Mouse (Mus musculus) splenic B cell, adult 2 months (primary cell): ENCODE measurements around the gene Clec1a.
A peak's percentile ranks its signal among the peaks of the same experiment; 100 is the strongest.

Source experiments
- DNase-seq: peaks from one replicate; pipeline ENCODE4 v3.0.0-alpha.2; 2011; ENCODE audit warnings: low read depth, low spot score
- H3K27me3 ChIP-seq: 2 replicates; pipeline ENCODE4 v1.6.1; 2012; ENCODE audit warnings: mild to moderate bottlenecking, low read length, moderate library complexity, mixed read lengths; ENCODE audit not compliant: control insufficient read depth, poor library complexity, insufficient read depth, severe bottlenecking
- H3K36me3 ChIP-seq: 2 replicates; pipeline ENCODE4 v1.6.1; 2012; ENCODE audit warnings: mild to moderate bottlenecking, low read length, moderate library complexity, mixed read lengths; ENCODE audit not compliant: control insufficient read depth, poor library complexity, insufficient read depth, severe bottlenecking

The Clec1a gene

DNA sequence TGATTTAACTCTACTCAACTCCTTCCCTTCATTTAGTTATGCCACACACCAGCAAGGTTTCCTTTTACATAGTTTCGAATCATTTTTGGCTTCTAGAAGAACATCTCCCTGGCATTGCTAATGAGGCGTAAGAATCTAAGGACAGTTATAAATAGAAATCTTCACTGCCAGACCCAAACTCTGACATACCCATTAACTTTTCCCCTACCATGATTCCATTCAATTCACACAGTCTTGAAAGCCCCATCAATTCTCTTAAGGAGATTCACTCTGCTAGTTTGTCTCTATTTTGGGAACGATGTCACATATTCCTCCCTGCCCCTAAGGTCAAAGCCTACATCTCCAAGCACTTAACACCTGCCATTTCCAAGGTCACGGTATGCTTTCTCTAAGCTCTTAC is 66.8 kb downstream of the Clec1a start:
- DNase-seq: no peak
- H3K36me3 ChIP-seq: no peaks in the 10 kb centered on the region

DNA sequence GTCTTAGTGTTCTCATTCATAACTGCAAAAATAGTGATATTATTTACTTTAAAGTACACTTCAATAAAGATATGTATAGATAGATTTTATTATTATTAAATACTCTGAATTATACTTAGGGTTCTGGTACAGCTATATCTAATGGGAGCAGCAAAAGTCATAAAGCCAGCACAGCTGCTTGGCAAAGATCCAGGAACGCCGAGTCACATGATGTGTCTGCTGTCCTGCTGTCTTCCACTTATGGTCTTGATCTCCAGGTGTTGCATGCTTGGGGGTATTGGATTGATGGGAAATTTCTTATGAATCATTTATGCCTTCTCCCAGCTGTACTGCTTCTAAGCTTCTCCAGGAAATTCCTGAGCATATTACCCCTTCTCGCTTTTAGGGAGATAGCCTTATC is 68.3 kb downstream of the Clec1a start:
- H3K27me3 ChIP-seq: no peaks in the 10 kb centered on the region
- DNase-seq: no peak
- H3K36me3 ChIP-seq: no peaks in the 10 kb centered on the region

More for the DNA sequence above, 66.8 kb downstream of the Clec1a start:
- H3K27me3 ChIP-seq: no peaks in the 10 kb centered on the region; the same call in 1 of the 2 replicates

DNA sequence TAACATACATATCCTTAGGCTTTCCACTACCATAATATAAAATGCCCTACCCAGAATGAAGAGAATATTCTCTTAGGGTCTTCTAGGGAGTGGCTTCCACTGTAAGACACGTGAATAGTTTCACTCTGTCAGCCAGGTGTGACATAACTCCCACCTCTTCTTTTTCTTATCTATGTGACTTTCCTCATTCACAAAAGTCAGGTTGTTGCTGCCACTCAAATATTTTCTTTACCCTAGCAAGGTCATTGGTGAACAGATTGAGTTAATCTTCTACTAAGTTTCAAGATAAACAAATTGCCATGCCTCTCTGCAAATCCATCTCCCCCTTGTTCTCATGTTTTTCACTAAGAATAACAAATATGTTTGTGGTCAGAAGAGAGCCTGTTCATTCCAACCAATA is 70.1 kb downstream of the Clec1a start:
- DNase-seq: no peak
- Histone ChIP-seq H3K27me3 (no peaks in the 10 kb centered on the region), H3K36me3 (no peaks in the 10 kb centered on the region)

DNA sequence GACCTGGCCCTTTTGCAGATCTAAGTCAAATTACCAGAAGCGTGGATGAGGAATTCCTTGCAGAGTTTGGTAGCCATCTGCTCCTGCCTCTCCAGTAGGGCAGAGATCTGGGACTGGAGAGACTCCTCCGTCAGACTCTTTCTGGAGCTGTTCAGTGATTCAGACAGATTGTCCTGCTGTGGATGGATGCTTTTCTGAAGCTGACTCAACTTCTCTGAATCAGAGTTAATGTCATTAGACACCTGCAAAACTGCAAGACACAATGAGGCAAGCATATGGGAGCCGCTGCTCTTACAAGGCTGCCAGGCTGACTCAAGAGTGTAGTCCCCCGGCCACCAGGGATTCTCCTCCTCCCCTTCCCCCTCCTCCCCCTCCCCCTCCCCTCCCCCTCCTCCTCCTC is 71.3 kb downstream of the Clec1a start:
- no peaks in the 10 kb centered on the region for H3K36me3 ChIP-seq
- H3K27me3 ChIP-seq: no peaks in the 10 kb centered on the region
- DNase-seq: no peak

DNA sequence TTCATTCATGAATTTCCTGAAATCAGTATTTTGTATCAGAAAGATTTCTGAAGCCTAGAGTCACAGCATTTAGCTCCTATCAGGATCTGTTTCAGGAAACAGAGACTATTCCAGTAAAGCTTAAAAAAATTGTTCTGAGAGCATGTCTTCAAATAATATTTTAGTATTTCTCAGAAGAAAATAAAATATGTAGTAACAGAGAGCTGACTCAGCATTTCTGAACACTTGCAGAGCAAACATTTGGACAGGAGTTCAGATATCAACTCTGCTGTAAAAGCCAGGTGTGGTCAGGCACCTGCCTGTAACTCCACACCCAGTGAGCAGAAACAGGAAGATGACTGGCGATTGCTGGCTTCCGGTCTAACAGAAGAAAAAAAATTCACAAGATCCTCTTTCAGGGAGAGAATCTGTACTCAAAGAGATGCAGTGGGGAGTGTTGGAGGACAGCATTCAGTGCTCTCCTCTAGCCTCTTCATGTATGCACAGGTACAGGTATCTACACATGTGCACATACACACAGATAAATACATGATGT is 76.8 kb downstream of the Clec1a start:
- Histone ChIP-seq H3K36me3 (no peaks in the 10 kb centered on the region), H3K27me3 (no peaks in the 10 kb centered on the region)
- DNase-seq: peak; percentile 69
